Mouse (Mus musculus): ENCODE data around the gene Snrpf. TPM values are rescaled to one million over a fixed set of nuclear protein-coding genes. Genes with fewer than 3 reads are reported as not detected.

Snrpf gene
- total RNA-seq, 2 experiments from 2014 or later = 9.9 to 10.4 TPM

- intact Hi-C loops (cut with DNase I; ENCODE audit: low total_unique reads) = loop anchor here (10.0 kb wide), 2 partner anchors 117 to 487 kb away; no protein-coding TSS in a partner anchor
- no peak for DNase-seq
Observed at GRCm38 (mm10) chr10:93541585-93541984, 47.9 kb downstream of the Snrpf start.

GRCm38 (mm10) chr10:93540431-93541210, 48.9 kb downstream of the Snrpf start, which contains the start of gene Ccdc38:
Gene Ccdc38 (plus strand): TSS chr10:93540632.
- intact Hi-C loops (cut with DNase I; ENCODE audit: low total_unique reads) = loop anchor here (10.0 kb wide), 2 partner anchors 116 to 486 kb away; no protein-coding TSS in a partner anchor
- peak; percentile 12 for DNase-seq

- intact Hi-C loops (cut with DNase I; ENCODE audit: low total_unique reads) = loop anchor here (10.0 kb wide), 2 partner anchors 115 to 485 kb away; no protein-coding TSS in a partner anchor
- peak; percentile 86 for DNase-seq
Observed at GRCm38 (mm10) chr10:93539775-93540430, 49.6 kb downstream of the Snrpf start, which contains the start of gene Amdhd1. Gene Amdhd1 (minus strand): TSS chr10:93540033.

DNA sequence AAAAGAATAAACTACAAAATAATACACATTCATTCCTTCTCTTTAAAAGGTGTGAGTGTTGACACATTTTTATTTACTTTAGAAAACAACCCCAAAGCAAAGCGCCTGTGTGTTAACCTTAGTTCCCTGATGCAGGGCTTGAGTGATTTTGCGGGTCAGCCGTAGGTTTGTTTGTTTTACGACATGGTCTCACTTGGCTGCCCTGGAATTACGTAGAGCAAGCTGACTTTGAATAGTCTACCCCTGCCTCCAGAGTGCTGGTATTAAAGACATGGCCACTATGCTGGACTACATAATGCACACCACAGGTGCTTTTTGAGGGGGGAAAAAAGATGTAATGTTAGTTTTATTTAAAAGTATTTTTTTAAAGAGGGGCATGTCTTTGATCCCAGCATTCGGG, 50.7 kb downstream of the Snrpf start:
- DNase-seq = no peak
- intact Hi-C loops (cut with DNase I; ENCODE audit: low total_unique reads) = no loop called here

- intact Hi-C loops (cut with DNase I; ENCODE audit: low total_unique reads) = no loop called here
- DNase-seq = no peak
Observed at GRCm38 (mm10) chr10:93538287-93538686, 51.2 kb downstream of the Snrpf start.

Other genes with a start within 250 kb of the Snrpf start
- gene Lta4h, start 136.3 kb downstream of the Snrpf start, total RNA-seq (2021) = 10 to 100 TPM; 24.9 to 29.9 TPM
- gene Hal, start 100.9 kb downstream of the Snrpf start, total RNA-seq (2021) = under 1 TPM in 1 of 2 experiments, not detected in 1; 0.16 TPM
- gene Amdhd1, start 49.7 kb downstream of the Snrpf start, total RNA-seq (2021) = not detected
- not detected for gene Ccdc38, start 49.1 kb downstream of the Snrpf start, total RNA-seq (2021)
- gene Ntn4, start 51.0 kb upstream of the Snrpf start, total RNA-seq (2021) = 1 to 10 TPM; 8.9 to 9.3 TPM
- gene Usp44, start 241.8 kb upstream of the Snrpf start, total RNA-seq (2021) = under 1 TPM; 0.31 to 0.45 TPM

Measured in gastrocnemius, postnatal 14 days (tissue).